Mouse (Mus musculus) left cerebral cortex, adult 11 months (tissue): Measurements from ENCODE around the gene Hipk3.
A peak's percentile ranks its signal among the peaks of the same experiment; 100 is the strongest.

Source experiments
- DNase-seq: peaks from one replicate; pipeline ENCODE4 v3.0.0; 2022; ENCODE audit warnings: low spot score

Gene Hipk3

GRCm38 (mm10) chr2:104493951-104494800 lies at the start of gene Hipk3:
Gene Hipk3 (minus strand): TSS chr2:104494446.
- peak; percentile 74 for DNase-seq

- DNase-seq, result no peak
These were observed 46.0 kb upstream of the Hipk3 start for GRCm38 (mm10) chr2:104540286-104540685.

GRCm38 (mm10) chr2:104534751-104535150 lies 40.5 kb upstream of the Hipk3 start:
- DNase-seq, result no peak

- no peak for DNase-seq
These were observed 38.3 kb upstream of the Hipk3 start for GRCm38 (mm10) chr2:104532548-104532947.

GRCm38 (mm10) chr2:104526559-104526958 lies 32.3 kb upstream of the Hipk3 start:
- no peak for DNase-seq

GRCm38 (mm10) chr2:104525506-104525905 lies 31.3 kb upstream of the Hipk3 start:
- no peak for DNase-seq

- no peak for DNase-seq
These were observed 17.4 kb upstream of the Hipk3 start for GRCm38 (mm10) chr2:104511622-104512021.

- no peak for DNase-seq
These were observed 8.1 kb upstream of the Hipk3 start for GRCm38 (mm10) chr2:104502388-104502787.

- no peak for DNase-seq
These were observed 6.8 kb upstream of the Hipk3 start for GRCm38 (mm10) chr2:104501091-104501490.

GRCm38 (mm10) chr2:104497771-104498170 lies 3.5 kb upstream of the Hipk3 start:
- peak; percentile 40 for DNase-seq

- no peak for DNase-seq
These were observed 3.0 kb upstream of the Hipk3 start for GRCm38 (mm10) chr2:104497231-104497630.

- DNase-seq, result no peak
These were observed 2.0 kb upstream of the Hipk3 start for GRCm38 (mm10) chr2:104496206-104496605.

- DNase-seq, result peak; percentile 45
These were observed 547 bp upstream of the Hipk3 start for GRCm38 (mm10) chr2:104494801-104495185.

- peak; percentile 80 for DNase-seq
These were observed 960 bp downstream of the Hipk3 start for GRCm38 (mm10) chr2:104493021-104493950.

GRCm38 (mm10) chr2:104491221-104491795 lies 2.9 kb downstream of the Hipk3 start:
- no peak for DNase-seq

GRCm38 (mm10) chr2:104490761-104491160 lies 3.5 kb downstream of the Hipk3 start:
- DNase-seq, result no peak

- no peak for DNase-seq
These were observed 4.4 kb downstream of the Hipk3 start for GRCm38 (mm10) chr2:104489851-104490250.

- no peak for DNase-seq
These were observed 9.8 kb downstream of the Hipk3 start for GRCm38 (mm10) chr2:104484438-104484837.

GRCm38 (mm10) chr2:104482156-104482555 lies 12.1 kb downstream of the Hipk3 start:
- no peak for DNase-seq

GRCm38 (mm10) chr2:104479054-104479453 lies 15.2 kb downstream of the Hipk3 start:
- DNase-seq, result no peak

GRCm38 (mm10) chr2:104477398-104478015 lies 16.7 kb downstream of the Hipk3 start:
- DNase-seq, result no peak

GRCm38 (mm10) chr2:104472056-104472455 lies 22.2 kb downstream of the Hipk3 start:
- no peak for DNase-seq
